Mouse (Mus musculus): ENCODE results near the gene Rd3l. TPM values are rescaled to one million over a fixed set of nuclear protein-coding genes. Genes with fewer than 3 reads are reported as not detected.

The Rd3l gene
- polyA plus RNA-seq (2015; fragmentation: Nextera tagmentation; extraction: Ambion mirVana), result not detected in 2 replicates

DNA sequence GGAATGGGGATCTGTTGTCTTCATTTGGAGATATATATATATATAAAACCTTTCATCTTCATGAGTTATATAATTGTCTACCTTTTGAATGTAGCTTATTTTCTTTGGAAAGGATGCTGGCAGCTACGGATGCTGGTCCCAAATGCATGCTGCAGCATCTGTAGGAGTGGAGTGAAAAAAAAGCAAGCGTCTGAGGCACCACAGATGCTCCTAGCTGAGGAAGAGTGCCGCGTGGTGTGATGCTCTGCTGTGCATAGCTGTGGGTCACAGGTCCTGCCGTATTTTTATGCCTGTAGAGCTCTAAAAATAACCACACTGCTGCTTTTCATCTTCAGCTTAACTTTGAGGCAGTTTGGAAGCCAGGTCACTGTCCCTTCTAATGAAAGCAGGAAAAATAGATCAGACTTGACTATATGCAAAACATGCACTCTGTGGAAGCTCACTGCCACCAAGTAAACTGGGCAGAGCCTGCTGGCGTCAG is at the start of gene Rd3l:
Gene Rd3l, minus strand, starts transcription at position 431 of the 481 bp plus-strand sequence.
- no peak within 1 kb of the TSS for H3K4me2 ChIP-seq
- H3K27ac ChIP-seq (replicated peaks), result no peak within 1 kb of the TSS
- no peaks in the 10 kb centered on the region for H3K4me1 ChIP-seq (replicated peaks)
- no peak within 1 kb of the TSS for H3K4me3 ChIP-seq (replicated peaks)
- H3K27me3 ChIP-seq, result no peaks in the 10 kb centered on the region; the same call in 1 of the 2 replicates
- H3K36me3 ChIP-seq (replicated peaks), result no peaks in the 10 kb centered on the region
- no peak within 1 kb of the TSS for H3K9ac ChIP-seq
- H3K9me3 ChIP-seq (replicated peaks), result no peaks in the 10 kb centered on the region
- WGBS (ENCODE audit: insufficient replicate concordance), result 61% methylated on average over 6 of the region's 6 CpGs
- no peak for ATAC-seq (ENCODE audit: insufficient read depth)

DNA sequence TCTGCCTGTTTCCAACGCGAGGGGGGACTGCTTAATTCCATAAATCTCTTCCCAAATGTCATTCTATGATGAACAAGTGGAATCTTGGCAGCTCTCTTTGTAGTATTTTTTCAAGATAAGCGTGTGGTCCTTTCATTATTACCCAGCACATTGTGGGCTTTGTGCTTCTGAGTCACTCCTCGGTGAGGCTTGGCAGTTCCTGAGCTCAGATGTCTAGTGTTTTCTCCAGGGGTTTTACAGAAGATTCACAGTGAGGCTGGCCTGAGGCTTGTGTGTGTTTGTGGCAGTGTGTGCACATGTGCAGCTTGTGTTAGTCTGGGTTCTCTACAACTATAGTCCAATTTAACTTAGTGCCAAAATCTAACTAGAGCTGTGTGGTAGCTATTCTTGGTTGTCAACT is 46.3 kb upstream of the Rd3l start:
- H3K36me3 ChIP-seq (replicated peaks), result no peaks in the 10 kb centered on the region
- no peaks in the 10 kb centered on the region for H3K4me1 ChIP-seq (replicated peaks)
- H3K27me3 ChIP-seq, result no peaks in the 10 kb centered on the region
- ATAC-seq (ENCODE audit: insufficient read depth), result no peak
- H3K4me3 ChIP-seq (replicated peaks), result no peak overlapping the region
- no peak overlapping the region for H3K9ac ChIP-seq
- WGBS (ENCODE audit: insufficient replicate concordance), result 55% methylated on average over 4 of the region's 4 CpGs
- H3K9me3 ChIP-seq (replicated peaks), result no peaks in the 10 kb centered on the region
- H3K4me2 ChIP-seq, result no peak overlapping the region
- no peak overlapping the region for H3K27ac ChIP-seq (replicated peaks)

DNA sequence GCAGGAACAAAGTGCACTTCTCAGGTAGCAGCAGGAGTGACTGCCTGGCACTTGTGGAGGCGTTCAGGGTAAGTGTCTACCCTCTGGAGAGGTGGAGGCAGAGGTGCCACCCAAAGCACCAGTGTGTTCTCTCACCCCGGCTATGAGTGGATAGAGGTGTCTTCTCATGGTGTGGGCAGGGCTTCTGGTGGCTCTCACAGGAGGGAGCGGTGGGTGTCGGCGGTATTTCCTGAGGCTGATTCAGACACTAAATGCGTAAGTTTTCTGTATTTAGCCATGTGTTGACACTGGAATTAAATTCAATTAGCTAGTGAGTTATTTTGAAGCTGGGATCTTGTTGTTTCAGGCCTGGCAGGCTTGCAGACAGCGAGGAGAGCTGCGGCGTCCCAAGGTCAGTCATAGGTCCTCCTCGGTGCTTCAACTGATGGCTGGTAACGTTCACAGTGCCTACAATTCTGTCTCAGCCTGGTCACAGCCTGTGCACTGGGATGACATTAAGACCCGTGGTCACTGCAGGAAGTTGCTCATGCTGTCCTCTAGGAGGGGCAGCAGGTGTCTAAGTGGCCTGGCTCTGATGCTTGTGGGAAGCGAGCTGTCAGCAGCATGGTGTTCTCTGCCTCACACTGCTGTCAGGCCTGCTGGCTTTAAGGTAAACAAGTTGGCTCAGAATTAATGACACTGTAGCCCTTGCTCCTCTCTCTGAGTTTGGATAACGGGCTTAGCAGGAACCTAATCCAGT is 45.0 kb upstream of the Rd3l start:
- no peak overlapping the region for H3K4me2 ChIP-seq
- ATAC-seq (ENCODE audit: insufficient read depth), result no peak
- H3K9me3 ChIP-seq (replicated peaks), result 0 out of 2 replicates have a peak, but pooled peaks cover 3% of the 10 kb centered on the region
- H3K27ac ChIP-seq (replicated peaks), result no peak overlapping the region
- H3K4me3 ChIP-seq (replicated peaks), result no peak overlapping the region
- H3K4me1 ChIP-seq (replicated peaks), result no peaks in the 10 kb centered on the region
- WGBS (ENCODE audit: insufficient replicate concordance), result 69% methylated on average over 14 of the region's 14 CpGs
- no peaks in the 10 kb centered on the region for H3K36me3 ChIP-seq (replicated peaks)
- H3K9ac ChIP-seq, result no peak overlapping the region
- no peaks in the 10 kb centered on the region for H3K27me3 ChIP-seq

DNA sequence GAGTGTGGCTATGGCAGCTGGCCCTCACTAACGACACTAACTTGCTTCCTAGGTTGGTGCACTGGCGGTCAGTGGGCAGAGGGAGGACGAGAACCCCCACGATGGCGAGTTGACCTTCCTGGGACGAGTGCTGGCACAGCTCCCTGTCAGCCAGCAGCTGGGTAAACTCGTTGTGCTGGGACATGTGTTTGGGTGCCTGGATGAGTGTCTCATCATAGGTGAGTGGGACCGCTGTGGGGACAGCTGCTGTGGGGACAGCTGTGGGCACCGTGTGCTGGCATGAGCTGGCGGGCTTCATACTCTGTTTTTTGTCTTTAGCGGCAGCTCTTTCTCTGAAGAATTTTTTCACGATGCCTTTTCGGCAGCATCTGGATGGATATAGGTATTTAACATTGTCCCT is 44.3 kb upstream of the Rd3l start:
- H3K4me1 ChIP-seq (replicated peaks), result no peaks in the 10 kb centered on the region
- H3K36me3 ChIP-seq (replicated peaks), result no peaks in the 10 kb centered on the region
- H3K27me3 ChIP-seq, result no peaks in the 10 kb centered on the region
- H3K27ac ChIP-seq (replicated peaks), result no peak overlapping the region
- no peak overlapping the region for H3K4me2 ChIP-seq
- WGBS (ENCODE audit: insufficient replicate concordance), result 73% methylated on average over 13 of the region's 13 CpGs
- no peak overlapping the region for H3K4me3 ChIP-seq (replicated peaks)
- H3K9ac ChIP-seq, result no peak overlapping the region
- no peak for ATAC-seq (ENCODE audit: insufficient read depth)
- 0 out of 2 replicates have a peak, but pooled peaks cover 3% of the 10 kb centered on the region for H3K9me3 ChIP-seq (replicated peaks)

DNA sequence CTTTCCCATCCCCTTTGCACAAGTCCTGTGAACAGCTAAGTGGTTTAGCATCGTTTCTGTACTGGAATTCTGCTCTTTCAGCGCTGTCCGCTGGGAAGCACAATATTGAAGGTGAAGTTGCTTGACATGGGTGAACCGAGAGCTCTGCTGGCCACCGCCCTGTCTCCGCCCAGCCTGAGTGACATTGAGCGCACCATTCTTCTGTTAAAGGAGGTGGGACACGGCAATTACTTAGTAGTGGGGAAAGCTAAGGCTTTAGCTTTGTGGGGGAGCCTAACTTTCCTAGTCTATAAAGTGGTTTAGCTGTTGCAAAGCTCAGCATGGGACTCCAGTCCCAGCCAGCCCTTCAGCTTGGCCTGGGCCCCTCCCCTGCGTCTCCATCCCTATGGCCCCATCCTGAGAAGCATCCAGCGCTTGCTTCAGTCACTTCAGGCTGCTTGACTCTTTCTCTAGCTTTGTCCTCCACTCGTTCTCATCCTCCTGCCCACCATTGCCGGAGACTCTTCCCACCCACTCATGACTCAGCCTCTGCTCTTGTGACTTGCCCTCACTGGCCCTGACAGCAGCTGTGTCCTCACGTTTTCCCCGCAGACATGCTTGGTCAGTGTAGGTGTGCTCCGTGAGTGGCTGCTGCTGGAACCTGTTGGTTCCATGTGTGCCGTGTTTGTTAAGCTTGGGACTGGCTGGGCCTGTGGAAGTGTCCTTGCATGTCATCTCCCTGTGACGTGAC is 43.6 kb upstream of the Rd3l start:
- ATAC-seq (ENCODE audit: insufficient read depth), result no peak
- H3K4me2 ChIP-seq, result no peak overlapping the region
- H3K9ac ChIP-seq, result no peak overlapping the region
- H3K4me1 ChIP-seq (replicated peaks), result no peaks in the 10 kb centered on the region
- no peaks in the 10 kb centered on the region for H3K27me3 ChIP-seq
- 0 out of 2 replicates have a peak, but pooled peaks cover 3% of the 10 kb centered on the region for H3K9me3 ChIP-seq (replicated peaks)
- H3K4me3 ChIP-seq (replicated peaks), result no peak overlapping the region
- WGBS (ENCODE audit: insufficient replicate concordance), result 73% methylated on average over 17 of the region's 17 CpGs
- no peak overlapping the region for H3K27ac ChIP-seq (replicated peaks)
- no peaks in the 10 kb centered on the region for H3K36me3 ChIP-seq (replicated peaks)

DNA sequence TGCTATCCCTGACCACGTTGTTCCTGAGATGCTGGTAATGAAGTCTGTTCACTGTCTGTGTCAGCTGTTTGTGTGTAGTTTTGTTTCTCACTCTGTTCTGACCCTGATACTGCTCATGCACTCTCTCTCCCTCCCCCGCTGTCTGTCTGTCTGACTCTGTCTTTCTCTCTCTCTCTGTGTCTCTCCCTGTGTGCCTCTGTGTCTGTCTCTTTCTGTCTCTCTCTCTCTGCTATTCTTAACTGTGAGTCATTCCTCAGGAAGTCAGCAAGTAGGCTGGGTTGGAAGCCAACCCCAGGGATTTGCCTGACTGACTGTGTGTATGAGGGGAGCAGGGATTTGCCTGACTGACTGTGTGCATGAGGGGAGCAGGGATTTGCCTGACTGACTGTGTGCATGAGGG is 42.2 kb upstream of the Rd3l start:
- ATAC-seq (ENCODE audit: insufficient read depth), result no peak

DNA sequence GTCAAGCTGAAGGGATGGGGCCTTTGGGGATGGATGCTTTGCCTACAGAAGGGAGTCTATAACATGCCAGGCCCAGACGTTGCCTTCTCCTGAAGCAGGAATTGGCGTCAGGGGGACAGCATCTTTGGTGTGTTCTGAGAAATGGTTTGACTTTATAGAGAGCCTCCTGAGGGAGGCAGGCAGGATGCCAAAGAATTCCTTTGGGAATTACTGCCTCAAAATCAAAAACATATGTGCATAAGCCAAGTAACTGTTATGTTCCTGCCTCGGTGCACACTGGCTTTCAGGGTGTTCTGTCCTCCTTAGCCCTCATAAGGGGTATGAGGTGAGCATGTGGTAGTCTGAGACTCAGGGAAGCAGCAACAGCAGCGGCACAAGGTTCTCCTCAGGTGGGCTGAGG is 35.2 kb upstream of the Rd3l start:
- Histone ChIP-seq H3K27me3 (no peaks in the 10 kb centered on the region), H3K4me1 (replicated peaks) (no peaks in the 10 kb centered on the region), H3K4me2 (no peak overlapping the region), H3K9ac (no peak overlapping the region), H3K27ac (replicated peaks) (no peak overlapping the region), H3K36me3 (replicated peaks) (no peaks in the 10 kb centered on the region), H3K4me3 (replicated peaks) (no peak overlapping the region), H3K9me3 (replicated peaks) (no peaks in the 10 kb centered on the region)
- ATAC-seq (ENCODE audit: insufficient read depth), result no peak
- WGBS (ENCODE audit: insufficient replicate concordance), result 67% methylated on average over 4 of the region's 4 CpGs

More for the DNA sequence above, 42.2 kb upstream of the Rd3l start:
- Histone ChIP-seq H3K36me3 (replicated peaks) (no peaks in the 10 kb centered on the region), H3K4me1 (replicated peaks) (no peaks in the 10 kb centered on the region), H3K27ac (replicated peaks) (no peak overlapping the region), H3K4me3 (replicated peaks) (no peak overlapping the region), H3K9me3 (replicated peaks) (0 out of 2 replicates have a peak, but pooled peaks cover 3% of the 10 kb centered on the region), H3K27me3 (no peaks in the 10 kb centered on the region), H3K9ac (no peak overlapping the region), H3K4me2 (no peak overlapping the region)
- 45% methylated on average over 2 of the region's 2 CpGs for WGBS (ENCODE audit: insufficient replicate concordance)

DNA sequence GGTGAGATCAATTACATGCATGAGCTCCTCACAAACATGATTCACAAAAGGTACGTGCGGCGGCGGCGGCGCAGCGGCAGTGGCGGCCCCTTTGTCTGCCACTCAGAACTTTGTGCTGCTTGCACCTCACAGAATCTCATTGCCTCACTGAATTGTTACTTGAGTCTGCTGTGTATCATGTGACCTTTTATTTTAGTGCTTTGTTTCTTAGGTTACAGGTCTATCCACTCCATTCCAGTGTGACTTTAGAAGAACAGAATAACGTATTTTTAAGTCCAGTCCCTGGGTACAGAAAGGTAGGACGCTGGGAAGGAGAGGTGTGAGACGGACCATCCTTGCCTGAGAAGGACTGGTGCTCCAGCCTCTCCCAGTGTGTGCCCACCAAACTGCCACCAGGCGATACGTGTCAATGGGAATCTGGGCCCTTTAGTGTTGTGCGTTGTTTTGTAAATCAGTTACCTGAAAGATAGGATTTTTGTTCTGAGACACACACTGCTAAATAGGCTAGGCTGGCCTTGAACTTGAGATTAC is 32.2 kb upstream of the Rd3l start:
- Histone ChIP-seq H3K9me3 (replicated peaks) (no peaks in the 10 kb centered on the region), H3K9ac (no peak overlapping the region), H3K4me2 (no peak overlapping the region), H3K27me3 (no peaks in the 10 kb centered on the region), H3K4me3 (replicated peaks) (no peak overlapping the region), H3K4me1 (replicated peaks) (no peaks in the 10 kb centered on the region), H3K27ac (replicated peaks) (no peak overlapping the region), H3K36me3 (replicated peaks) (no peaks in the 10 kb centered on the region)
- no peak for ATAC-seq (ENCODE audit: insufficient read depth)
- 64% methylated on average over 14 of the region's 14 CpGs for WGBS (ENCODE audit: insufficient replicate concordance)

DNA sequence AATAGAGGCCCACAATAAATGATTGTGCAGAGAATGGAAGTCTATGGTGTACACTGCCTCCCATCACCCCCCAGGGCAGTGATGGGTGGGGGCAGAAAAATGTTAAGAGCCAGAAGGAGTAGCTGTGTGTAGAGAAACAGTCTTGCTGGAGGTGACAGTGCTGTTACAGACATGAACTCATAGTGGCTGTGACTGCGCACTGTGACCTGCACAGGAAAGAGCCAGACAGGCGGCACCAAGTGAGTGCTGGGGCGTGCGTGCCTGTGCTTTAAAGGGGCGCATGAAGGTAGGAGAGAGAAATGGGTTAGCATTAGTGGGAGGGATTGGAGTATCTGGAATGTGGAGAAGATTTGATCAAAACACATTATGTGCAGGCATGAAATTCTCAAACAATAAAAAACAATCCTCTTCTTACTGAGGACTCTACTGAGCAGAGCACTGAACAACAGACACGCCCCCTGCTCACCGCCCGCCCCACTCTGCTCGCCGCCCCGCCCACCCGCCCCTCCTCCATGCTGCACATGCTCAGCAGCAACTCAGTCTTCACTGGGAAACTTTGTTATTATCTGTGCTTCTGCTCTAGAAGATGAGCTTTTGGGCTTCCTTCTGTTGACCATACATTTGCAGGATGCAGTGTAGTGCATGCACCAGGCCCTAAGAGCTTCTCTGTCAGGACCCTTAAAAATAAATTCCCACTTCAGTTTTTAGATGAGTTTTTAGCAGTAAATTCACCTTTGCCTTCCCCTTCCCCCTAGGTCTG is 31.6 kb upstream of the Rd3l start:
- no peak overlapping the region for H3K4me3 ChIP-seq (replicated peaks)
- H3K27me3 ChIP-seq, result no peaks in the 10 kb centered on the region
- H3K4me1 ChIP-seq (replicated peaks), result no peaks in the 10 kb centered on the region
- WGBS (ENCODE audit: insufficient replicate concordance), result 45% methylated on average over 12 of the region's 12 CpGs
- H3K9me3 ChIP-seq (replicated peaks), result no peaks in the 10 kb centered on the region
- no peak overlapping the region for H3K4me2 ChIP-seq
- H3K27ac ChIP-seq (replicated peaks), result no peak overlapping the region
- H3K36me3 ChIP-seq (replicated peaks), result no peaks in the 10 kb centered on the region
- H3K9ac ChIP-seq, result no peak overlapping the region
- ATAC-seq (ENCODE audit: insufficient read depth), result no peak

DNA sequence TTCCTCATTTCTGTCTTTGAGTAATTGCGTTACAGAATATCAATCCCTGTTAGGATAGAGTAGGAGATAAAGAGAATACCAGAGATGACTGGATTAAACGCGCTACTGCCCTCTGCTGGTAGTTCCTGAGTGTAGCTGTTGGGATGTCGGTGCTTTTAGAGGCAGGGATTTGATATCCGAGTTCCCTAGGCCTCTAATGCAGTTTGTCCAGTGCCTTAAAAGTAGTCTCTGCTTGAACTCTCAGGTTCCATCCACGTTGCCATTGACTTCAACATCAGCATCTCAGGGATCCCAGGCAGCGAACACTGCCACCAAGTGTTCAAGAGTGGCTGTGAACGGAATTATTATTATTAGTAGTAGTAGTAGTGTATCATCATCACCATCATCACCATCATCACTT is 20.1 kb upstream of the Rd3l start:
- Histone ChIP-seq H3K9ac (no peak overlapping the region), H3K36me3 (replicated peaks) (no peaks in the 10 kb centered on the region)
- ATAC-seq (ENCODE audit: insufficient read depth), result no peak

DNA sequence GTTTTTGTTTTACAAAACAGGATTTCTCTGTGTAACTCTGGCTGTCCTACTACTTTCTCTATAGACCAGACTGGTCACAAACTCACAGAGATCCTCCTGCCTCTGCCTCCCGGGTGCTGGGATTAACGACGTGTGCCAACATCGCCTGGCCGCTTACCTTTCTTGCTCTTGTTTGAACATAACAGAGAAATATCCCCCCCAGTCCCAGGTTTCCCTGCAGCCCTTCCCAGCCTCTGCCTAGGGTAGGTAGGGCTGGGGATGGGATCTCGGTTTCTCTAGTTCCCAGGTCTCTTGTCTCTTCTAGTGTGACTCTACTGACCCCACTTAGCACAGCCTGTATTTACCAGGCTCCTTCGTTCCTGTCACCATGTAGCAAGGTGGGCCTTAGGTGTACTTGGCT is 18.6 kb upstream of the Rd3l start:
- H3K36me3 ChIP-seq (replicated peaks), result no peaks in the 10 kb centered on the region
- no peaks in the 10 kb centered on the region for H3K9me3 ChIP-seq (replicated peaks)
- H3K4me2 ChIP-seq, result no peak overlapping the region
- H3K27ac ChIP-seq (replicated peaks), result no peak overlapping the region
- no peak overlapping the region for H3K4me3 ChIP-seq (replicated peaks)
- H3K27me3 ChIP-seq, result no peaks in the 10 kb centered on the region
- WGBS (ENCODE audit: insufficient replicate concordance), result 70% methylated on average over 7 of the region's 7 CpGs
- H3K4me1 ChIP-seq (replicated peaks), result no peaks in the 10 kb centered on the region
- no peak overlapping the region for H3K9ac ChIP-seq
- ATAC-seq (ENCODE audit: insufficient read depth), result no peak

More for the DNA sequence above, 20.1 kb upstream of the Rd3l start:
- WGBS (ENCODE audit: insufficient replicate concordance), result 17% methylated on average over 8 of the region's 8 CpGs
- Histone ChIP-seq H3K4me1 (replicated peaks) (no peaks in the 10 kb centered on the region), H3K9me3 (replicated peaks) (no peaks in the 10 kb centered on the region), H3K4me2 (no peak overlapping the region), H3K27ac (replicated peaks) (no peak overlapping the region), H3K27me3 (no peaks in the 10 kb centered on the region), H3K4me3 (replicated peaks) (no peak overlapping the region)

All from liver, embryonic 15.5 days (tissue).